Mouse (Mus musculus) heart, embryonic 13.5 days (tissue): Measurements from ENCODE around the gene Cyp27b1. TPM values are rescaled to one million over a fixed set of nuclear protein-coding genes. Genes with fewer than 3 reads are reported as not detected.
A peak's percentile ranks its signal among the peaks of the same experiment; 100 is the strongest.

Source experiments
- ATAC-seq: fragments of 200-750 bp; cut with Nextera tagmentation; 2 replicates; pipeline ENCODE4 v1.8.0; 2017; ENCODE audit warnings: moderate TSS enrichment; ENCODE audit not compliant: insufficient number of reproducible peaks, low FRiP score, low TSS enrichment; ENCODE audit errors: extremely low read depth
- H3K27ac ChIP-seq: fragments of 300-500 bp; sonication (generic); replicated peaks from 2 replicates; pipeline ENCODE4 v1.5.1; 2015; ENCODE audit warnings: moderate library complexity, mild to moderate bottlenecking, inconsistent platforms
- H3K27me3 ChIP-seq: fragments of 300-500 bp; sonication (generic); replicated peaks from 2 replicates; pipeline ENCODE4 v1.6.1; 2015; ENCODE audit warnings: mild to moderate bottlenecking, inconsistent platforms
- H3K36me3 ChIP-seq: fragments of 300-500 bp; sonication (generic); 2 replicates; pipeline ENCODE4 v1.6.1; 2015; ENCODE audit warnings: mild to moderate bottlenecking, inconsistent platforms
- H3K4me1 ChIP-seq: fragments of 300-500 bp; sonication (generic); 2 replicates; pipeline ENCODE4 v1.6.1; 2015; ENCODE audit warnings: inconsistent platforms
- H3K4me2 ChIP-seq: fragments of 300-500 bp; sonication (generic); 2 replicates; pipeline ENCODE4 v1.6.1; 2015; ENCODE audit warnings: inconsistent platforms, mild to moderate bottlenecking, moderate library complexity
- H3K4me3 ChIP-seq: fragments of 300-500 bp; sonication (generic); 2 replicates; pipeline ENCODE4 v1.5.1; 2015; ENCODE audit warnings: moderate library complexity, mild to moderate bottlenecking, inconsistent platforms
- H3K9ac ChIP-seq: fragments of 300-500 bp; sonication (generic); 2 replicates; pipeline ENCODE4 v1.6.1; 2015; ENCODE audit warnings: inconsistent platforms, mild to moderate bottlenecking, moderate library complexity
- H3K9me3 ChIP-seq: fragments of 300-500 bp; sonication (generic); 2 replicates; pipeline ENCODE4 v1.6.1; 2016; ENCODE audit warnings: inconsistent platforms
- WGBS: fragments of 180-500 bp; shearing (Covaris S2); methylation state at CpG from one replicate; pipeline ENCODE4 v1.1.7; 2015; ENCODE audit warnings: mixed read lengths; 5-methylcytosine and 5-hydroxymethylcytosine counted together
- microRNA counts: library from miRNA; unstranded; fragments of <30 nt; microRNA quantifications from one replicate; lab custom pipeline; 2016
- microRNA-seq: library from miRNA; unstranded; fragments of <30 nt; microRNA quantifications from one replicate; pipeline ENCODE4, GENCODE M21; 2016
- polyA plus RNA-seq: library from polyadenylated mRNA; unstranded; fragments of >200 nt; fragmentation: Nextera tagmentation; extraction: Ambion mirVana; gene quantifications from 2 replicates; pipeline ENCODE4 v1.2.1, GENCODE M21; 2015

The Cyp27b1 gene
- polyA plus RNA-seq, 1 experiment from 2014 or later = 0.21 TPM

- WGBS = 72% methylated on average over 20 of the region's 20 CpGs
- ATAC-seq = no peak
- no peak overlapping the region for H3K4me3 ChIP-seq
Measured at GRCm38 (mm10) chr10:127098514-127098913, 50.5 kb downstream of the Cyp27b1 start.

GRCm38 (mm10) chr10:127099191-127099590 lies 51.1 kb downstream of the Cyp27b1 start:
- Histone ChIP-seq H3K36me3 (peaks cover 48% of the 10 kb centered on the region), H3K4me1 (peaks cover 12% of the 10 kb centered on the region), H3K4me2 (no peak overlapping the region), H3K27ac (no peak overlapping the region), H3K9me3 (no peaks in the 10 kb centered on the region), H3K27me3 (no peaks in the 10 kb centered on the region), H3K4me3 (no peak overlapping the region), H3K9ac (no peak overlapping the region)
- ATAC-seq = no peak
- WGBS = 74% methylated on average over 10 of the region's 10 CpGs

More at GRCm38 (mm10) chr10:127098514-127098913, 50.5 kb downstream of the Cyp27b1 start:
- H3K36me3 ChIP-seq = peaks cover 48% of the 10 kb centered on the region
- no peak overlapping the region for H3K4me2 ChIP-seq
- no peak overlapping the region for H3K9ac ChIP-seq
- H3K4me1 ChIP-seq = peaks cover 15% of the 10 kb centered on the region
- H3K27ac ChIP-seq = no peak overlapping the region
- peaks cover 5% of the 10 kb centered on the region for H3K27me3 ChIP-seq
- no peaks in the 10 kb centered on the region for H3K9me3 ChIP-seq

- no peaks in the 10 kb centered on the region for H3K9me3 ChIP-seq
- H3K4me1 ChIP-seq = peaks cover 6% of the 10 kb centered on the region
- no peak overlapping the region for H3K4me3 ChIP-seq
- H3K9ac ChIP-seq = no peak overlapping the region
- ATAC-seq = no peak
- 91% methylated on average over 15 of the region's 15 CpGs for WGBS
- H3K36me3 ChIP-seq = peaks cover 48% of the 10 kb centered on the region
- H3K27ac ChIP-seq = no peak overlapping the region
- no peak overlapping the region for H3K4me2 ChIP-seq
- H3K27me3 ChIP-seq = no peaks in the 10 kb centered on the region
Measured at GRCm38 (mm10) chr10:127099868-127100267, 51.8 kb downstream of the Cyp27b1 start.

- no peak overlapping the region for H3K4me2 ChIP-seq
- H3K27me3 ChIP-seq = no peaks in the 10 kb centered on the region
- no peak overlapping the region for H3K27ac ChIP-seq
- no peak overlapping the region for H3K4me3 ChIP-seq
- ATAC-seq = no peak
- 67% methylated on average over 8 of the region's 8 CpGs for WGBS
- peaks cover under 1% of the 10 kb centered on the region; the same call in 1 of the 2 replicates for H3K4me1 ChIP-seq
- H3K9ac ChIP-seq = no peak overlapping the region
- H3K36me3 ChIP-seq = peaks cover 49% of the 10 kb centered on the region
- H3K9me3 ChIP-seq = no peaks in the 10 kb centered on the region
Measured at GRCm38 (mm10) chr10:127100414-127100813, 52.4 kb downstream of the Cyp27b1 start.

GRCm38 (mm10) chr10:127101151-127101550 lies 53.1 kb downstream of the Cyp27b1 start:
- Histone ChIP-seq H3K4me3 (no peak overlapping the region), H3K36me3 (peaks cover 46% of the 10 kb centered on the region), H3K9me3 (no peaks in the 10 kb centered on the region), H3K27ac (no peak overlapping the region), H3K9ac (no peak overlapping the region), H3K4me1 (no peaks in the 10 kb centered on the region), H3K27me3 (no peaks in the 10 kb centered on the region), H3K4me2 (no peak overlapping the region)
- WGBS = 77% methylated on average over 6 of the region's 6 CpGs
- no peak for ATAC-seq

MicroRNAs within 50 kb of the gene (microRNA counts, 519-probe panel; counts per million panel counts)
- microRNA mmu-miR-546 (lab: Ali Mortazavi, UCI) = 209 counts per million, percentile 61 among the panel's probes with 10 or more counts

Small RNA genes within 50 kb of the gene (microRNA-seq; reads per million reads assigned to microRNA genes)
- not detected for gene Mir546

Other genes with a start within 250 kb of the Cyp27b1 start
- gene Atp23, start 146.9 kb upstream of the Cyp27b1 start, polyA plus RNA-seq = 6.4 and 8.6 TPM in 2 replicates
- gene Ctdsp2, start 69.5 kb upstream of the Cyp27b1 start, polyA plus RNA-seq = 37.1 and 39.6 TPM in 2 replicates
- 0.17 and 0.21 TPM in 2 replicates for gene Avil, start 47.5 kb upstream of the Cyp27b1 start, polyA plus RNA-seq
- gene Tsfm, start 17.4 kb upstream of the Cyp27b1 start, polyA plus RNA-seq = 86.6 and 92.5 TPM in 2 replicates
- gene Mettl1, start 6.8 kb upstream of the Cyp27b1 start, polyA plus RNA-seq = 36.3 and 41.7 TPM in 2 replicates
- gene Eef1akmt3, start 6.7 kb upstream of the Cyp27b1 start, polyA plus RNA-seq = 0.33 and 0.34 TPM in 2 replicates
- gene March9, start 11.9 kb downstream of the Cyp27b1 start, polyA plus RNA-seq = 0.12 and 0.18 TPM in 2 replicates
- 1,002 and 1,117 TPM in 2 replicates for gene Cdk4, start 15.3 kb downstream of the Cyp27b1 start, polyA plus RNA-seq
- gene Tspan31, start 22.0 kb downstream of the Cyp27b1 start, polyA plus RNA-seq = 110 and 114 TPM in 2 replicates
- not detected in 2 replicates for gene Agap2, start 27.0 kb downstream of the Cyp27b1 start, polyA plus RNA-seq
- 48.0 and 49.5 TPM in 2 replicates for gene Os9, start 72.9 kb downstream of the Cyp27b1 start, polyA plus RNA-seq
- 1.2 and 1.7 TPM in 2 replicates for gene B4galnt1, start 117.0 kb downstream of the Cyp27b1 start, polyA plus RNA-seq
- gene Slc26a10, start 132.4 kb downstream of the Cyp27b1 start, polyA plus RNA-seq = 18.0 and 21.5 TPM in 2 replicates
- gene Arhgef25, start 141.8 kb downstream of the Cyp27b1 start, polyA plus RNA-seq = 21.4 and 21.6 TPM in 2 replicates
- 65.2 and 67.7 TPM in 2 replicates for gene Dtx3, start 147.5 kb downstream of the Cyp27b1 start, polyA plus RNA-seq
- gene Pip4k2c, start 163.3 kb downstream of the Cyp27b1 start, polyA plus RNA-seq = 23.2 and 23.8 TPM in 2 replicates
- 0.32 and 0.63 TPM in 2 replicates for gene Kif5a, start 215.1 kb downstream of the Cyp27b1 start, polyA plus RNA-seq
- 133 and 136 TPM in 2 replicates for gene Dctn2, start 218.1 kb downstream of the Cyp27b1 start, polyA plus RNA-seq
- gene Mbd6, start 240.8 kb downstream of the Cyp27b1 start, polyA plus RNA-seq = 12.6 and 12.7 TPM in 2 replicates